10 mouse cellular contexts compared by ENCODE assay signal in genomic region chr4:105151911-105152690, GRCm38 (mm10). TPM values are rescaled to one million over a fixed set of nuclear protein-coding genes. Genes with fewer than 3 reads are reported as not detected.
DNase-seq lines count a peak whose midpoint lies in the region; ATAC-seq and TF ChIP-seq lines count a peak whose summit lies in the region.
"Had no signal": no experiment of that assay in that cellular context is flagged by ENCODE, and none has a peak within 500 bp of the region (broad histone marks: within the 10 kb centered on the region; RNA-seq: fewer than 3 reads in every experiment).

No protein-coding gene starts in this region.

- no peak overlapping the region for H3K4me2 ChIP-seq in hindbrain, embryonic 13.5 days
- no peak overlapping the region for H3K4me2 ChIP-seq in forebrain, embryonic 15.5 days (replicated peaks)
- H3K4me2 ChIP-seq in hindbrain, embryonic 14.5 days (replicated peaks), result no peak overlapping the region
- H3K4me2 ChIP-seq: liver, embryonic 15.5 days had no signal

- no peak for TF ChIP-seq POLR2A in spleen, adult 2 months (IDR thresholded peaks at IDR 0.05; ENCODE audit: low read depth, low read length)

- H3K9me3 ChIP-seq in hindbrain, embryonic 10.5 days, result no peaks in the 10 kb centered on the region
- no peaks in the 10 kb centered on the region for H3K9me3 ChIP-seq in hindbrain, embryonic 13.5 days
- no peaks in the 10 kb centered on the region for H3K9me3 ChIP-seq in forebrain, embryonic 15.5 days
- H3K9me3 ChIP-seq in hindbrain, embryonic 14.5 days (ENCODE audit: control insufficient read depth, low read length), result no peaks in the 10 kb centered on the region
- H3K9me3 ChIP-seq: liver, embryonic 15.5 days had no signal

- ATAC-seq in hindbrain, embryonic 13.5 days (ENCODE audit: low FRiP score), result no peak
- peak; percentile 52; the same call in 1 of the 2 replicates for ATAC-seq in cerebellum, adult (ENCODE audit: insufficient number of reproducible peaks, low FRiP score, low TSS enrichment)
- peak; percentile 67; the same call in 1 of the 2 replicates for ATAC-seq in forebrain, embryonic 15.5 days (replicated peaks)
- ATAC-seq in hindbrain, embryonic 14.5 days (ENCODE audit: low FRiP score), result peak; percentile 48; the same call in 1 of the 2 replicates

- 0 out of 2 replicates have a peak, but pooled peaks cover 2% of the 10 kb centered on the region for H3K4me1 ChIP-seq in hindbrain, embryonic 10.5 days (replicated peaks)
- H3K4me1 ChIP-seq in hindbrain, embryonic 13.5 days (replicated peaks), result peaks cover 3% of the 10 kb centered on the region; the same call in 1 of the 2 replicates
- H3K4me1 ChIP-seq in forebrain, embryonic 15.5 days, result peaks cover 4% of the 10 kb centered on the region; the same call in 1 of the 2 replicates
- no peaks in the 10 kb centered on the region for H3K4me1 ChIP-seq in hindbrain, embryonic 14.5 days (replicated peaks; ENCODE audit: control insufficient read depth, insufficient read depth, low read length)
- H3K4me1 ChIP-seq in spleen, adult 2 months (ENCODE audit: control insufficient read depth, insufficient read depth, insufficient read length), result no peaks in the 10 kb centered on the region
- H3K4me1 ChIP-seq: liver, embryonic 15.5 days had no signal

- H3K4me3 ChIP-seq in hindbrain, embryonic 10.5 days, result no peak overlapping the region
- H3K4me3 ChIP-seq in hindbrain, embryonic 13.5 days, result no peak overlapping the region
- no peak overlapping the region for H3K4me3 ChIP-seq in forebrain, embryonic 15.5 days
- no peak overlapping the region for H3K4me3 ChIP-seq in hindbrain, embryonic 14.5 days (replicated peaks; ENCODE audit: low read length)
- H3K4me3 ChIP-seq in spleen, adult 2 months (ENCODE audit: extremely low read depth, insufficient read depth, insufficient read length), result no peak overlapping the region
- H3K4me3 ChIP-seq: liver, embryonic 15.5 days had no signal

- H3K27ac ChIP-seq in hindbrain, embryonic 10.5 days, result peak overlapping the region; percentile 50; the same call in 1 of the 2 replicates
- H3K27ac ChIP-seq in hindbrain, embryonic 13.5 days, result no peak overlapping the region
- no peak overlapping the region for H3K27ac ChIP-seq in forebrain, embryonic 15.5 days (replicated peaks)
- no peak overlapping the region for H3K27ac ChIP-seq in hindbrain, embryonic 14.5 days
- H3K27ac ChIP-seq in spleen, adult 2 months (ENCODE audit: insufficient read depth, low read length), result no peak overlapping the region
- H3K27ac ChIP-seq: liver, embryonic 15.5 days had no signal

- DNase-seq in hindbrain, embryonic 10.5 days (ENCODE audit: low spot score), result peak; percentile 73
- DNase-seq in hindbrain, embryonic 14.5 days (ENCODE audit: low spot score), result peak; percentile 92
- DNase-seq in left cerebral cortex, adult 11 months (ENCODE audit: low spot score), result peak; percentile 69
- peak; percentile 81 for DNase-seq in mesoderm, embryonic 11.5 days (ENCODE audit: low read depth, low spot score)
- DNase-seq in spleen, adult 2 months (ENCODE audit: low read depth in 1 of 2, low spot score in 2 of 2), result peak; percentile 34 to 62

- peak; percentile 84; the same call in 1 of the 2 replicates for TF ChIP-seq CTCF in spleen, adult 2 months (IDR thresholded peaks at IDR 0.05; ENCODE audit: extremely low read depth, insufficient read depth, insufficient read length, insufficient replicate concordance)

- WGBS in hindbrain, embryonic 10.5 days, result 40% methylated on average over 14 of the region's 14 CpGs
- WGBS in hindbrain, embryonic 13.5 days, result 40% methylated on average over 14 of the region's 14 CpGs
- 37% methylated on average over 14 of the region's 14 CpGs for WGBS in forebrain, embryonic 15.5 days
- WGBS in hindbrain, embryonic 14.5 days, result 43% methylated on average over 14 of the region's 14 CpGs
- WGBS in spleen, adult 2 months, result 55% methylated on average over 14 of the region's 14 CpGs

- H3K27me3 ChIP-seq in hindbrain, embryonic 10.5 days (ENCODE audit: insufficient read depth, poor library complexity, severe bottlenecking), result 0 out of 2 replicates have a peak, but pooled peaks cover 7% of the 10 kb centered on the region
- H3K27me3 ChIP-seq in hindbrain, embryonic 13.5 days, result 0 out of 2 replicates have a peak, but pooled peaks cover 3% of the 10 kb centered on the region
- no peaks in the 10 kb centered on the region for H3K27me3 ChIP-seq in forebrain, embryonic 15.5 days
- H3K27me3 ChIP-seq in hindbrain, embryonic 14.5 days (ENCODE audit: control insufficient read depth, insufficient read depth, low read length), result no peaks in the 10 kb centered on the region
- H3K27me3 ChIP-seq in spleen, adult 2 months (ENCODE audit: control insufficient read depth, insufficient read depth, low read length), result no peaks in the 10 kb centered on the region

- no peaks in the 10 kb centered on the region for H3K36me3 ChIP-seq in hindbrain, embryonic 10.5 days
- no peaks in the 10 kb centered on the region for H3K36me3 ChIP-seq in hindbrain, embryonic 13.5 days
- H3K36me3 ChIP-seq in forebrain, embryonic 15.5 days, result no peaks in the 10 kb centered on the region
- H3K36me3 ChIP-seq in hindbrain, embryonic 14.5 days (replicated peaks; ENCODE audit: control insufficient read depth, insufficient read depth), result no peaks in the 10 kb centered on the region
- H3K36me3 ChIP-seq in spleen, adult 2 months (ENCODE audit: control insufficient read depth, insufficient read depth, low read length), result no peaks in the 10 kb centered on the region
- H3K36me3 ChIP-seq: G1E; liver, embryonic 15.5 days had no signal

- no peak overlapping the region for H3K9ac ChIP-seq in hindbrain, embryonic 13.5 days
- no peak overlapping the region for H3K9ac ChIP-seq in forebrain, embryonic 15.5 days (replicated peaks)
- no peak overlapping the region for H3K9ac ChIP-seq in hindbrain, embryonic 14.5 days
- H3K9ac ChIP-seq: liver, embryonic 15.5 days had no signal

RNA-seq across cellular contexts. Expression of gene Plpp3, which starts 5.0 kb away (rescaled TPM):
- polyA plus RNA-seq in hindbrain, embryonic 10.5 days (2016; fragmentation: Nextera tagmentation; extraction: Ambion mirVana), result 63.4 and 63.8 TPM in 2 replicates
- polyA plus RNA-seq in hindbrain, embryonic 13.5 days (2015; fragmentation: Nextera tagmentation; extraction: Ambion mirVana), result 79.0 and 81.9 TPM in 2 replicates
- polyA plus RNA-seq in forebrain, embryonic 15.5 days (2015; fragmentation: Nextera tagmentation; extraction: Ambion mirVana), result 74.4 and 75.6 TPM in 2 replicates
- polyA plus RNA-seq in hindbrain, embryonic 14.5 days (2014; fragmentation: Nextera tagmentation; extraction: Ambion mirVana), result 68.6 and 69.9 TPM in 2 replicates
- polyA plus RNA-seq in spleen, adult 2 months (2012; rRNA removed), result 24.8 and 29.0 TPM in 2 replicates
- polyA plus RNA-seq: G1E had no signal

RNA-seq across cellular contexts. Expression of gene Prkaa2, which starts 42.4 kb away (rescaled TPM):
- 2.0 and 3.2 TPM in 2 replicates for polyA plus RNA-seq in hindbrain, embryonic 10.5 days (2016; fragmentation: Nextera tagmentation; extraction: Ambion mirVana)
- 11.5 and 11.9 TPM in 2 replicates for polyA plus RNA-seq in hindbrain, embryonic 13.5 days (2015; fragmentation: Nextera tagmentation; extraction: Ambion mirVana)
- 11.2 and 11.5 TPM in 2 replicates for polyA plus RNA-seq in forebrain, embryonic 15.5 days (2015; fragmentation: Nextera tagmentation; extraction: Ambion mirVana)
- 18.4 and 20.2 TPM in 2 replicates for polyA plus RNA-seq in hindbrain, embryonic 14.5 days (2014; fragmentation: Nextera tagmentation; extraction: Ambion mirVana)
- 0.12 and 0.14 TPM in 2 replicates for polyA plus RNA-seq in spleen, adult 2 months (2012; rRNA removed)
- polyA plus RNA-seq: G1E had no signal
